Mouse (Mus musculus) c-Kit-positive CD71-positive TER-119-negative erythroid progenitor cells, embryonic 14.5 days (primary cell): Measurements from ENCODE around the gene Igf2r.

Source experiments
- DNase-seq: peaks from one replicate; pipeline ENCODE4 v3.0.0-alpha.2; 2013; ENCODE audit warnings: low read depth

Igf2r gene

GRCm38 (mm10) chr17:12750591-12751170, 18.8 kb downstream of the Igf2r start:
- DNase-seq: no peak

DNA sequence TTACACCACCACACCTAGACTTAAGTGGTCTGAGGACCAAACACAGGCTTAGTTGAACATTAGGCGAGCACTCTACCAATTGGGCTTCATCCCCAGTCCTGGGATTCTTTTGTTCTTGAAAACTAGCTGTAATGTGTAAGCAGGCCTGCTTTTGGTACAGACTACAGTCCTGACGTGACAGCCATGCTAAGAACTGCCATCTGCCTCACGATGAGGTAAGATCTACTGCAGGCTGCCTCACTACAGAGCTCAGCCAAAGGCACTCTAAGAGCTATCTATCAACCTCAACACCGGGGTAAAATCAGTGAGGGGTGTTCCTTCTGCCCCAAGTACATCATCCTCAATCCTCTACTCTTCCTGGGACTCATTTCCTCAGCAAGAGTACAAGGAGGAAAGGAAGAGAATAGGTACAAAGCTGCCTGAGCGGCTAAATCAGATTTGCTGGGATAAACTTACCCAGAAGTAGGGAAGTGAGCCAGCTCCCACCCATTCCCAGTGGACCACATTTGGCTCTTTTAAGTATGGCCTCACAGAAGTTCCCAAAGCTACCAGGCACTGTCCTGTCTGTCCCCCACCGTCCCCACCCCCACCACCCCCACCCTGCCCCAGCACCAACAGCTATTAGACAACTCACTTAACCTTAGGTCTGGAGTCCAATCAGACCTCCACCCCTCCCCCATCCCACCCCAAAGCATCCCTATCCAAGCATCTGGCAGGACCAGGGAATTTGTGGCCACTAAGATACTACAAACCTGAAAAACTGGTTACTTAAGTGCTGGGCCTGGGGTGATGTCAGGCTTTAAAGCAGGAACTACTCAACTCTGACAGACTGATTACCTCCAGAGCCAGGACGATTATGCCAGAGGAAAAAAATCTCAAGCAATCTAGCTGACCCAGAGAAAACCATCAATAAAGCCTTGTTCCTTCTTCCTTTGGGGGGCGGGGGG, 19.8 kb downstream of the Igf2r start:
- DNase-seq: no peak

DNA sequence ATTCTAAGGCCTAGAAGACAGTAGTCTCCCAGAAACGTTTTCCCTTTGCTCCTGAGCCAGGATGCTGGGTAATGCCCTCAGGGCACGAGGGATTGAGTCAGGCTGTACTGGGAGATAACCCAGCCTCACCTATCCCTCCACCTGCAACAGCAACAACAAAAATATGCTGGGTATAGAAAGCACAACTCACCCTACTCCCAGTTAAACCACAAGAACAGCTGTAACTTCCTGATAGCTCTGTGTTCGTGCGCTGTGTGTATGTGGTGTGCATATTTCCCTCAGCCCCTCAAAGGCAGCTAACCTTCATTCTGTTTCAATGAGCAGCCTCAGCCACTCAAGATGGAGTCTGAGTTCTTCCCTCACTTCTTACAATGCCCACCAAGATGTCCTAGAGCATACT, 23.7 kb downstream of the Igf2r start:
- DNase-seq: peak; percentile 71

GRCm38 (mm10) chr17:12744071-12744470, 25.4 kb downstream of the Igf2r start:
- DNase-seq: no peak

DNA sequence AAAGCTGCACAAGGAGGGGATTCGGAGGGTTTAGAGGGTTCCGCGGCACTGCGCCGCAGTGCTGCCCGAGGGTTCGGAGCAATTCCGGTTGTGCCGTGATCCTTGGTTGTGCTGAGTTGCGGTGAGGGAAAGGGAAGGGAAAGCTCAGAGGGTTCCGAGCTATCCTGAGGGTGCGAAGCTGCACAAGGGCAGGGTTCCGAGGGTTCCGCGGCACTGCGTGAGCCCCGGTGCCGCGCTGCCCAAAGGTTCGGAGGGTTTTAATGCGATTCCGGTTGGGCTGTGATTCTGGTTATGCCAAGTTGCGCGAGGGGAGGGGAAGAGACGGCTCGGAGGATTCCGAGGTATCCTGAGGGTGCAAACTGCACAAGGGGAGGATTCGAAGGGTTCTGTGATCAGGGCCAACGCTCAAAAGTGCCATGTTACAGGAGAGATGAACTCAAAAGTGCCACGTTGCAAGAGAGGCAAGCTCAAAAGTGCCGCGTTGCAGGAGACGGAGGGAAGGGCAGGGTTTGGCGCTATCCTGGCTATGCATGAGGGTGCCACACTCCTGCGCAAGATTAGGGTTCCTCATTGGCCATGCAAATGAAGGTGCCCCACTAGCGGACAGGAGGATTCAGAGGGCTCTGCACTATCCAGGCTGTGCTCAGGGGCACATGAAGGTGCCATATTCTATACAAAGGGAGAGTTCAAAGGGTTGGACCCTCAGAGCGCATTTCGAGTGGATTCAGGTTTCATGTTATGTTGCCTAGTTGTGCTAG, 27.1 kb downstream of the Igf2r start:
- DNase-seq: no peak

DNA sequence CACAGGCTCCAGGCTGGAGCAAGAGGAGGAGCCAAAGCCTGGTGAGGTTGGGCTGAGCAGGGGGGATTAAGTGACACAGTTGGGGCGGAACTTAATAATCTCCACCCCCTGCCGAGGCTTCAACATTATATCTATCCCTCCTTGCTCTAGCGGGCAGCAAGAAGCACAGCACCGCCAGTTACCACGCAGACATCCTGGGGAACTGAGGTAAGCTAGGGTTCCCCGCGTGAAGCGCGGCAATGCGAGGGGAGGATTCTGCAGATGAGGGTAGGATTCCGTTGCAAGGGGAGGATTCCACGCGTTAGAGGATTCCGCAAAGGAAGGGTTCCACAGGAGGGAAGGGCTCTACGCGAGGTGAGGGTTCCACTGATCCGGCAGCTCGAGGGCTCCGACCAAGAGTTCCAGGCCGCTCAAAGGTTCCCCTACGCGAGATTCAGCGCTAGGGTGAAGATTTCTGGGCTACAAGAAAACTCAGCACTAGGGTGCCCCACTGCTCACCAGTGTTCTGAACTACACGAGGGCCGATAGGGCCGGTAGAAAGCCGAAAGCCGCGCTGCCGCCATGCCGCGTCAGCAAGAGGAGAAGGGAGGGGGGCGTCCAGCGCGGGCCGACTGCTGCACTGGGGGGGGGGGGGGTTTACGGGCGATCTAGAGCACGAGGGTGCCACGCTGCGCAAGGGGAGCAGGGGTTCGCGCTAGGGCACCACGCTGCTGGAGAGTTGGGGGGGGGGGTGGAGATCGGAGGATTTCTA, 28.1 kb downstream of the Igf2r start:
- DNase-seq: no peak

DNA sequence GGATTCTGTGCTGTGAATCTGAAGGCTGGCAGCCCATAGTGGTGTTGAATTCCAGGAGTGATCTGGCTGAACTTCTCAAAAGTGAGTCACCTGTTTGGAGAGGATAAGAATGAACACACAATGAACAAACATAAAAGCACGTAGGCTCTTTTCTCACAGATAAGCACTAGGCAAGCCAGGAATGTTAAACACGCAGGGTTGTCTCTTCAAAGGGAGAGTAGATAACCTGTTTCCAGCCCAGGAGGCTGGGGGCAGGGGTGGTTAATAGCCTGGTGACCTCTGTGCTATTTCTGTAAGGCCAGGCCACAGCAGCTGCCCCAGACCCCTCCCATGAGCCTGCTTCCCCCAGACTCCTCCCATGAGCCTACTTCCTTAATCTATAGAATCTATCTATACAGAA, 29.1 kb downstream of the Igf2r start:
- DNase-seq: no peak

GRCm38 (mm10) chr17:12739516-12739915, 29.9 kb downstream of the Igf2r start:
- no peak for DNase-seq

DNA sequence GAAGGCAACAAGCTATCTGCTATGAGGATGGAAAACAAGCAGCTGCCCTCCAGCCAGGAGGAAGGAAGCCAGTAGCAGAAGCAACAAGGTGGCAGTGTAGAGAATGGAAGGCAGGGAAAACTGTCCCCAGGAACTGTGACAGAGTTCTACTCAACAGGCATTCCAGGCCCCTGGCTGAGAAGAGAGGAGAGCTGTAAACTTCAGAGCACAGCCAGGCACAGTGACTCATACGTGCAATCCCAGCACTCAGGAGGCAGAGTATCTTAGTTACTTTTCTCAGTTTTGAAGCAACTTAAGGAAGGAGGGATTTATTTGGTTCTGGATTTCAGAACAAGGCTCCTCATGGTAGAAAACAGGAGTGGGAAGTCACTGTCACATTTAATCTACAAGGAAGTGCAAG, 31.5 kb downstream of the Igf2r start:
- no peak for DNase-seq

DNA sequence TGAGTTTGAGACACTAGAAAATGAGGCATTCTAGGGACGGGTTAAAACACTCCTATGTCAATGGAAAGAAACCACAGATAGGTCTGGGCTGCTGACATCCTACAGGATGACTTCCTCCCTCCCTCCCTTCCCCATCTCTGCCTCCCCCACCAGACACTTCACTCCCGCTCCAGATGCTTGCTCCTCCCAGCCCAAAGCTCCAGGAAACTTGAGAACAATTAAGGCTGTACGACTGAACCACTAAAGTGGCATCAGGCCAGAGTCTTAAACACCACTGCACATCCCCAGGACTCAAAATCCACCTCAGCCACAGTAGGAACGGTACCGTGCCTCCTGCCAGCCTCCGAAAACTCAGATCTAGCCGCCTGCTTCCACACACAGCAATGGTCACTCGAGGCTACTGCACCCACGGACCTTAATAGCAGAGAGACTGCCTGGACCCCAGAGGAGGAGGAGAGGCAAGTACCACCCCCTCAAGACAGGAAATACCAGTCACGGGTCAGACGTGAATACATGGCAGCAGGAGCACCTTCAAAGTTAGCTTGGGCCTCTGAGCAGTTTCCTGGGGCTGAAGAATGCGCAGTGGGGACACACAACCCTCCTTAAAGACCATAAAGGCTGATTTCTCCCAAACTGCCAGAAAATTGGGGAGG, 35.1 kb downstream of the Igf2r start:
- DNase-seq: no peak

DNA sequence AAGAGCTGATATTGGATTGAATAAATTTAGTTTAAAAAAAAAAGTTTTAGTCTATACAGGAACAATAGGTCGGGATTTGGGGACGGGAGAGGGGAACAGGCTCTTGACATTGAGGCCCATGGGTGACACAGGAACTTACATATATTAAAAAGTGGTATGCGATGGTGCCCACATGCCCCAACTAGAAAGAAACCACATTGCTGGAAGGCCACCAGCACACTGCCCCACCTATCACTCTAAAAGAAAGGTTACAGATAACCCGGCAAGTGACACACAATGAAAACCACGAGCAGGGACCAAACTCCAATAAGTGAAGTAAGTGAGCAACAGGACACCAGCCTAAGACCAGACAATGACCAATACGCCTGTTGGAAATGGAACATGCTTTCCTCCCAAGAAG, 36.3 kb downstream of the Igf2r start:
- no peak for DNase-seq

DNA sequence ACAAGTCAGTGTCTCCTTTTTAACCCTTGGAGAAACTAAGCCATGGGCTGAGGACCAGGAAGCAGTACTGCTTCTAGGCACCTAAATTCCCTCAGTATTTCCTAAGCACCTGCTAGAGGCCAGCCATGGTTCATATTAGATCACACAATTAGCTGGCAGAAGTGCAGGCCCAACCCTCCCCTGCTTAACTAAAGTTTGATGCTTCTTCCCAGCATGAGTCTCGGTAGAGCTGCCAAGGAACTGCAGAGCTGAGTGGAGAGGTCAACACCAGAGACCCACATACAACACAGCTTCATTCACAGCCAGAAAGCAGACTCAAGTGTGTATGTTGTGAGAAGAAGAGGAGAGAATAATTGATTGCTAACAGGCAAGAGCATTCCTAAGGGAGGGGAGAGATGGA, 40.9 kb downstream of the Igf2r start:
- no peak for DNase-seq

- DNase-seq: no peak
Measured at GRCm38 (mm10) chr17:12727748-12728147, 41.7 kb downstream of the Igf2r start.

- no peak for DNase-seq
Measured at GRCm38 (mm10) chr17:12725871-12726270, 43.6 kb downstream of the Igf2r start.

- DNase-seq: no peak
Measured at GRCm38 (mm10) chr17:12724767-12725744, 44.4 kb downstream of the Igf2r start.

GRCm38 (mm10) chr17:12723986-12724766, 45.3 kb downstream of the Igf2r start:
- no peak for DNase-seq

- no peak for DNase-seq
Measured at GRCm38 (mm10) chr17:12722622-12723021, 46.8 kb downstream of the Igf2r start.

DNA sequence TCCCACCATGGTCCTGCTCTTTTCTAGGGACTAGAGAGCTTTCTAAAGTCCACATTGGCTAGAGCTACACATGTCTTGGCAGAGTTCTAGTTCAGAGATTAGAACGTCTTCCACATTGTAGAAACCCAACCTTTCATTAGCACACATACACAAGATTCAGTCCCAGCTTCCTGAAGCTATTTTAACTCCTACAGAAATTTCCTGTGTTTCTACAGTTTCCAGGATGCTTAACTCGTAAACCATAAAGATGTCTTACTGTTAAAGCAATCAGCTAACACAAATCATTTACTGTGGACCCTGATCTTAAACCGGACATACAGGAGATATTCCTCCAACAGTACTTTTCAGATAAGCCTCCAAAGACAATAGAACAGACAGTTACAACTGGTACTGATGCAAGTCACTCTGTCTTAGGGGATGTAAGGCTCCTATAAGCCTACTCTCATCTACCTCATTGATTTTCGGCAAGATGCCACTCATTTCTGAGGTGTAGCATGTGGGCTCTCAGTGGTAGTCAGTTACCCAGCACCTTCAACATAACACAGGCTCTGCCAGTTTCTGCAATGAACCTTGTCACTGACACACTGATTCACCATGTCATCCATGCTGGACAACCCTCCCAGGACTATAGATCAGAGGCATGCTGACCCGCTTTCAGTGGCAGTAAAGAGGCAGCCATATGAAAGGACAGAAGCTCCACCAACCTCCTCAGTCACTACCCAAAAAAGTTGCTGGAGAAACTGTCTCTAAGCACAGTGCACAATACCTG, 48.2 kb downstream of the Igf2r start:
- DNase-seq: no peak

DNA sequence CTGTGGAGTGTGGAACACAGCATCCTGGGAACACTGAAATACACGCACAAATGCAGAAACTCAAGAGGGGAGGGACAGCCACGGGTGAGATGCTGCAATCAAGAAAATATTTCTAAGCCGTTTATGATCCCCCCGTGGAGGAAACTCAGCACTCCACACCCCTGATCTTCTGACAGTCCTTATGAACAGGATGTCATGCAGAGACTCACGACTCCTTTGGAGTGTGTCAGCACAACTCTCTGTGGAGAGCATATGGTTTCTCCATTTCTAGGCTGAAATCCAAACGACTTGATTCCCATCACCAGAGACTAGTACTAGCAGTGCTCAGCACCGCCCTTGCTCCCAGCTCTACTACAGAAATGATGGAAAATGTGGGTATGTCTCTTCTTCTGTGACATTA, 51.2 kb downstream of the Igf2r start:
- no peak for DNase-seq
